Mouse (Mus musculus) adrenal gland, postnatal 10 days (tissue): ENCODE data around the gene Ppa2. TPM values are rescaled to one million over a fixed set of nuclear protein-coding genes. Genes with fewer than 3 reads are reported as not detected.

Source experiments
- DNase-seq: peaks from one replicate; pipeline ENCODE4 v3.0.0; 2021; ENCODE audit warnings: mixed read lengths
- total RNA-seq, 2 experiments: library from RNA; stranded (reverse); gene quantifications; 2 replicates each; pipeline ENCODE4 v1.2.3; 2021

Ppa2 gene
- total RNA-seq, 2 experiments from 2014 or later: 82.8 to 91.9 TPM

DNA sequence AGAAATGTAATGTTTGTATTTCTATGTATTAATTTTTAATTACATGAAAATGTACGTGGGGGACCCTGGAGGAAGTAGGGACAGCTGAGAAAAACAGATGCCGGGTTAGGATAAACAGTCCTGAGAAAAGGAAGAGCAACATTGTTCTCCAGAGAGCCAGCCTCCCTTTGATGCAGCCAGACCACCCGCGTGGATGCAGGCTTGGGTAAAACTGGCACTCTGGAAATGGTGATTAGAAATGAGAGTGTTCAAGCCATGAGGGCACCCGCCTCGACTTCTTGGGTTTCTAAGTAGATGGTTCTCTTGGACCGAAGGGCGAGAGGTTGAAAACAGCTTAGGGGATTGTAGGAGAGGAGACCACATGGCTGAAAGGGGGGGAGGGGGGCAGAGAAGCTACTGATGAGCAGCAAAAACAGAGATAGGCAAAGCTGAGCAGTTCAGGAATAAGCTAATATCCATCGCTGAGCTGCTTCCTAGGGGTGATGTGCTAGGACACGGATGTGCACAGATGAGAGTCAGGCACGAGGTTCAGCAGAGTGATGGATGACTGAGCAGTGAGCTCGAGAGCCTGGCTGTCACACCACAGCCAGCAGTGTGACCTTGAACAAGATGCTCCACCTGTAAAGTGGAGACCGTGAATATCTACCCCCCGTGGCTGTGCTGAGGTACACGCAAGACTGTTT lies 21.4 kb downstream of the Ppa2 start:
- DNase-seq: no peak

DNA sequence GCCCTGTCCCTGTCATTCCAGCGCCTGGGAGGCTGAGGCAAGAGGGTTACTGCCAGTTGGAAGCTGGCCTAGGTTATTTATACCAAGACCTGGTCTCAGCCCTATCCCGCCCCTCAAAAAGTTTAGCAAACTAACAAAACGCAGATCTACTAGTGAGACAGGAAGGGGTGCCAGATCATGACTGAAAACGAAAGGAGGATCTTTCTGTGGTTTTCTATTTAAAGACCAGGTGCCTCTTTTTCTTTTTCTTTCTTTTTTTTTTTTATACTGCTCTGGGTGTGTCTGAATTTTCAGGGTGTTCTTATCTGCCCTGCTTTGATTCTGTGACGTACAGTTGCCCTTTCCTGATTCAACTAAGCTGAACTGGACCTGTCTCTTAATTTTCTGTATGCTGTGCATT lies 22.4 kb downstream of the Ppa2 start:
- DNase-seq: no peak

DNA sequence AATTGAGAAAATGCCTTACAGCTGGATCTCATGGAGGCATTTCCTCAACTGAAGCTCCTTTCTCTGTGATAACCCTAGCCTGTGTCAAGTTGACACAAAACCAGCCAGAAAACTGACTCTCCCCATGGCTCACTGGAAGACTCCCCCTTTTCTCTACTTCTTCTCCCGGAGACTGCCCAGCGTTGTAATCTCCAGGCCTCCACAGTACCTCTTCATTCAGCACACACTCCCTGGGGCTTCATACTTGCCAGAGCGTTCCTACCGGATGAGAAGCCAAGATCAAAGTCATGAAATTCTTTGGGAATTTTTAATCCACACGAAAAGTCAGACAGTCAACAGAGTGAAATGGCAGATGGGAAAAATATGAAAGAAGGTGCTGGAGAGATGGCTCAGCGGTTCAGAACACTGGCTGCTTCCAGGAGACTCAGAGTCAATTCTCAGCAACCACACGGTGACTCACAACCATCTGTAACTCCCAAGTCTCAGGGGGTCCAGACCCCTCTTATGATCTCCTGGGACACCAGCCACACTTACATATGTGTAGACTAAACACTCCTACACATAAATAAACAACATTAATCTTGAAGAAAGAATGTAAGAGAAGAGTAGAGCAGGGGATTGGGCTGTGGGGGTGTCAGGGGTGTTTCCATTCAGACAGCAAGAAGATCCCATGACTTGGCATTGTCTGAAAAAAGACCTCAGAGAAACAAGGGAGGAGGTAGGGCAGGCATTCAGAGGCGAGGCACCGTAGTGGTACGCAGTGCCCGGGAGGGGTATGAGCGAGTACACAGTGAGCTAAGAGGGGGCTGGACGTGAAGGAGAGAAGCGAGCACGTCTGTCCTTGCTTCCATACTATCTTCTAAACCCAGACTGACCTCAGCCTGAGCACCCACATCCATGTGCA lies 23.6 kb downstream of the Ppa2 start:
- no peak for DNase-seq

DNA sequence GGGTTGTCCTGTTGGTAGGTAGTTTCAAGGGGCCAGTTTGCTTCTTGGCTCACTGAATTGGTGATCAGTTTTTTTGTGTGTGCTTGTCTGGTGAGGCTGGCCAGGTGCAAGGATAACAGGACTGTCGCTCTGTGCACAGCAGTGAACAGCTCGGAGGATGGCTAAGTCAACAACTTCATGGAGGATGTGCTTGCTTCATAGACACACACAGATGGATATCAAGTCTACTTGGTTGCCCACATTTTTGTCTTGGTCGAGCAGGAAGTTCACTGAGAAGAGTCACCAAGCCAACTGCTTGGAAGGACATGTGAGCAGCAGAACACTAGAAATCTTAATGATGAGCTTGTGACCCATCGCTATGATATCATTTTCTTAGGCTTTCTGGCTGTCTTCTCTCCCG lies 24.8 kb downstream of the Ppa2 start:
- no peak for DNase-seq

DNA sequence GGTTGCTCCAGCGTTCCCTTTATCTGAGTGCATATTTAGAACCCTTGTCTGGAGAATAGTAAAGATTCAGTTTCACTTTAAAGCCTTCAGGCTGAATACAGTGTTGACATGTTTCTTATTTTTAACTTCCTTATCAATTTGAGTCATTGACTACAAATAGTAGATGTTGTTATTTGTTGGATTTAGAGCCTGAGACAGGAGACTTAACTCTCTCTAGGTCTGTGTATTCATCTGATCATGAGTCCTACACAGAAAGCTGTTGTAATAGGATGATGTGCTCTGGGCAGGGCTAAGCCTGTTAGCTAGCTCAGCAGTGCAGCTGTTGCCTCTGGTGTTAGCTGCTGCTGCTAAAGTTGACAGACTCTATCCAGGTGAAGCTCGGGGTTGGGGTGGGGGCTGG lies 25.3 kb downstream of the Ppa2 start:
- no peak for DNase-seq

DNA sequence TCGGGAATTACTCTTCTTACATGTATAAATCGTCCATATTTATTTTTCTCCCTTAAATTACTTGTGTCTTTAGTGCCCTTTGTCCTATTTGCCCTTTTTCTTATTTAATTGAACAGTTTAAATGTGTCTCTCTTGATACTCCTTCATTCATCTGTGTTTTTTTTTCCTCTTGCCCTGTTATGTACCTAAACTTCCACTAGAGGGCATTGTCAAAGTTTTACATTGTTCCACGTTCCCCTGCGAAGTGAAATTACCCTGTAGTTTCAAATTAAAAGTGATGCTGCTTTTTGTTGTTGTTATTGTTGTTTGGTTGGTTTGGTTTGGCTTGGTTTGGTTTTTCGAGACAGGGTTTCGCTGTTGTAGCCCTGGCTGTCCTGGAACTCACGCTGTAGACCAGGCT lies 26.5 kb downstream of the Ppa2 start:
- DNase-seq: no peak

DNA sequence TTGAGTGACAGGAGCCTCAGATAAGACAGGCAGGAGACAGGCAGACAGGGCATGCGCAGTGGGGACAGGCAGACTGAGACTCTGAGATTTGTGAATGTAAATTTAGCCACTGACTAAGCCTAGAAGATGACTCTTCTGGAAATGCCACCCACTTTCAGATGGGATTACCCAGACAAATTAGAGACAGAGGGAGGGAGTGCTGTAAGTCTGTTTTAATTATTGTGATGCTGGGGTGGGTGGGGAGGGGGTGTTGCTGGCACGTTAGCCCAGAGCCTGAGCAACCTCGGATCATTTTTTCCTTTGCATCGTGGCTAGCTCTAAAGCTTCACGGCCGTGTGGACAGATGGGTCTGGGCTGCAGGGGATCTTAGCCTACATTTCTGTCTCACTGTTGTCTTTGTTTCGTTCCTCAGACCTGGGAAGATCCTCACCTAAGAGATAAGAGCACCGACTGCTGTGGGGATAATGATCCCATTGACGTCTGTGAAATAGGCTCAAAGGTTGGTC lies 29.0 kb downstream of the Ppa2 start:
- no peak for DNase-seq

DNA sequence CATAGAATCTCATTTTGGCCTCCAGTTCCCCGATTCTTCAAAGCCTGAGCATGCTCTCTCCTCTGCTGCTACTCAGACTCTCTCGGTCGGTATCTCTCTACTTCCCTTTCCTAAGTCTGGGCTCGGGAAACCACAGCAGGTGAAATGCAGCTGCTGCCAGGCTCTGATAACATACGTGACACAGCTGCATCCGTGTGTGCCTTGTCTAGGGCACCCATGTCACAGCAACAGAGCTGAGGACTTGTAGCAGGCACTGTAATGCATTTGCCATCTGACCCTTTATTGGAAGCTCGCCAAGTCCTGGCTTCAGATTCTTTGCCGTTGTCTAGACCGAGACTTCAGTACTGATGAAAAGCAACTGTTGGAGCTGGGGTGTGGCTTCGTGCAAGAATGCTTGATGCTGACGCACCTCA lies 29.5 kb downstream of the Ppa2 start:
- peak; percentile 30 for DNase-seq

DNA sequence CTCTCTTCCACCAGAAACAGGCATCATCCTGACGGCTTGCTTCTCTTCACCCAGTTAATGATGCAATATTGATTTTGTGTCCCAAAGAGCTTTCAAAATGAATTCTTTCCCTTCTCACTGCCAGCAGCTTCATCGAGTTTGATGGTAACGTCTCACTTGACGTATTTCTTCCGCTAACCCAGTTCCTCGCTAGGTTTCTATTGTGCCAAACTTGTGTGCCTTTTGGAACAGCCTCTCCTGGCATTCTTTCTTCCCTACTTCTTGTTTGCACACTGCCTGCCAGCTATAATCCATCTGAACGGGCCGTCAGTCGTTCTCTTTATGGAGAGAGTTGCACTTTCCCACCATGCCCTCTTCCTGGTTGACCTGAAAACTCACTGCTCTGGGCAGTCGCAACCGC lies 31.2 kb downstream of the Ppa2 start:
- no peak for DNase-seq

DNA sequence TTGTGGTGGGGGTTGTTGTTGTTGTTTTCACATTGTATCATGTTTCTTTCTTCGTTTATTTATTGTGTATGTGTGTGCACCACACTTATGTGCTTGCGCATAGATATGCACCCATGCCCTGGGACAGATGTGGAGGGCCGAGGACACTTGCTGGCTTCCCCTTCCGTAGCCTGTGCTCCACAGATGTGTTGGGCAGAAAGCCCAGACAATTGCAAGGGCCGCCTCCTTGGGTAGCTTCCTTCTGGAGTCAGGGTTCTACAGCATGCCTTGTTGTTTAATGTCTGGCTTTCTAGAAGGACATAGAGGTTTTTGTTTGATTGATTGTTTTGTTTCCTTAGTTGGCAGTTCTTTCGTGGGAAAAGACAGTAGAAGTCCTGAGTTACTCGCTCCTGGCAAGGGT lies 37.6 kb downstream of the Ppa2 start:
- peak; percentile 16 for DNase-seq

DNA sequence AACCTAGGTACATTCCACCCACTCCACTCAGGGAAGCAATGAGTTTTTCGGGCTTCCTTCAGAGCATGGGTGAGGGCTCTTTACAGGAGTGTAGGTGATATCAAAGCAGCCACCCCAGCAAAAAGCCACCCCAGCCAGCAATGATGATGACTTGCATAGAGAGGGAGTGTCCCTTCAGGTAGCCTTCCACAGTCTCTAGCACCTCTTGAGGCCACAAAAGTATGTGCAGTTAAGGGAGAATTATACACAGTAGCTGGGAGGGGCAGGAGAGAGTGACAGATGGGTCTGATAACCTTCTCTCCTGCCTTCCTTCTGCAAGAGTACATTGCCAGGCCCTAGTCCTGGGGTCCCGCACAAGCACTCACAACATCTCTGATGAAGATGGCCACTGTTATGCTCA lies 38.9 kb downstream of the Ppa2 start:
- DNase-seq: no peak

DNA sequence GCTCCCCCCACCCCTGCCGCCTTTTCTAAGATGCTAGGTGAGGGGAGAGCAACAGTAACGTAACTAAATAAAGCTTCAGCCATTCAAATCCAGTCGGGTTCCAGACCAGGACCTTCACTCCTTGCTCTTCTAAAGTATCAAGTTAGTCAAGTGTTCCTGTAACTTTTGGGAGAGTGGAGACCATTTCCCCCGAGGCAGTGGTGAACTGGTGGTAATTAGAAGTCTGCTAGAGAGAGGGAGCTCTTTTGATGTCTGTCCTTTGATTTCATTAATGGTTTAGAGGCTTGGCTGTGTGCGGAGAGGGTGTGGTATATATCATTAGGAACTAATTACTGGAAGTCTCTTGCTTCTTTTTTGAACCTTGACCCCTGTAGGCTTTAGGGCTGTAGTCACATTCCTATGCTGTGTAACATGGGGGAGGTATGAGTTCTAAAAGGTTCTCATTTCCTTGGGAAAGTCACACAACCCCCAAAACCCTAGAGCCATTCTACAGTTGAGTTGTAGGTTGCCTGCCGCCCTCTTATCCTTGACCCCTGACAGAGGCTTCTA lies 47.6 kb downstream of the Ppa2 start:
- DNase-seq: no peak

DNA sequence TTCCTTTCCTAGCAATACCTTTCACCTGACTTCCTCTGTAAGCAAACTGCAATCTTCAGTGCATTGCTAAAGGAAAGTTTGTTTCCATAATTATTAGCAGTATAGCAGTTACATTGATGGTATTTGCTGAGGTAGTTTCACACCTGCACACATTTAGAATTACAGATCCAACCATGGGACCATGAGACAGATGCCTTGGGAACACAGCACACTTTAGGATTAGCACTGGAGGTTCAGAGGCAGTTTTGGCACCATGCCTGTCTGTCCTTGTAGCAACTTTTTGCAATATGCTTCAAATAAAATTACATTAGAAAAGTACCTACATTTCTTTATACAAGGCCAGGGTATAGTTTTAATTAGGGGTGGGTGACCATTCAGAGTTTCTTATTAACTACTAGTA lies 48.1 kb downstream of the Ppa2 start:
- no peak for DNase-seq

DNA sequence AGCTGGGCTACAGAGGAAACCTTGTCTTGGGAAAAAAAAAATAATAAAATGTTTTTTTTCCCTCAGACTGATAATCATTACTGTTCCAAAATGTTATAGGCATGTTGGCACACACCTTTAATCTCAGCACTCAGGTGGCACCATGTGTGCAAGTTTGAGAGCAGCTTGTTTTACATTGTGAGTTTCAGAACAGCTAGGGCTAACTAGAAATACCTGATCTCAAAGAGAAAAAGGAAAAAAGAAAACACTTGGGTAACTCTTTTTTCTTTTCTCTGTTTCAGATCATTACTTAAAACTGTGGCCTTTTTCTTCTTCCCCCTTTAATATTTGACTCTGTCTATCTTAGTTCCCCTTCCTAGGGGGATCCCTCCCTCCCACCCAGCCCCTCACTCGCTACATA lies 51.5 kb downstream of the Ppa2 start:
- no peak for DNase-seq

DNA sequence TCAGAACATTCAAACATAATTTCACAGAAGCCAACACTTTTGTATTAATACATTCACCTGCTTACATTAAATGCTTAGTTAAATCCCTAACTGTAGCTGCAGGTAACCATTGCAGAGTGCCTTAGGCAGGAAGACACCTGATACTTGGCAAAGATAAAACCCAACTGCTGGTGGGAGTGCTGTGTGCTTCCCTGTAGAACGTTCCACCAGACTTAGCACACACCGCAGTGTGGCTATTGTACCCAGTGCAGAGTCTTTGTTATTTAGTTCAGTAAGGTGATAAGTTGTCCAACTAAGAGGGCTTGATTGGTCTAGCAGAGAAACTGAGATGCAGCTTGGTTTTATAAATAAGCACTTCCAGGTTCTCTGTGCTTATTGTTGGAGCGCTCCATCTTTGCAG lies 54.2 kb downstream of the Ppa2 start:
- no peak for DNase-seq

DNA sequence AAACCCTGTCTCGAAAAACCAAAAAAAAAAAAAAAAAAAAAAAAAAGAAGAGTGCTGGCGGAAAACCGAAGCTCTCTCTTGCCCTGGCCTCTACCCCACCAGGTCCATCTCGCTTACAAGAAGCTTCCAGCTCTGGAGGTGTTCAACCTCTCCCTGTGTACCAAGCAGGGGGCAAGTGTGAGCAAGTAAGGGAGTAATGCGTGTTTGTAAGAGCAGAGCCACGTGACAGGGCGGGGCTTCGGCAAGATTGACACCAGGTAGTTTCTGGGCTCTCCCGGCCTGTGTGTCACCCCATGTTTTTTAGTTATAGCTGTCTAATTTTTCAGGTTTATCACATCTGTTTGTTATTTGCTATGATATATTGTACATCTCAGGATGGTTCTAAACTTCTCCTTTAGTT lies 56.2 kb downstream of the Ppa2 start:
- DNase-seq: no peak

DNA sequence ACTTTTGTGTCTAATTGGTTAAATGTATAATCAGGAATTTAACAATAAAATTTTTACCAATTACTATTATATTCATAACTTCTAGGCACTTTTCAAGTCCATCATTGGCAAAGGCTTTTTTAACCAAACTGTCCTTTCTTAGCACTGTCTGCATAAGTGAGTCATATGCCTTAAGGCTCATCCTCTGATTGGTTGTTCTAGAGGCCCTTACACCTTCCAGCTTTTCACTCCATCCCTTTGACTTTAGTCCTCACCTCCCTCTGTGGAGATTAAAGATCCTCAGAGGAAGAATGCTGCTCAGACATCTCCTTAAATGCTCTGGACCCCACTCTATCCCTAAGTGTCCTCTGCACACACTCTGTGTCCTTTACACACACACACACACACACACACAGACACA lies 68.3 kb downstream of the Ppa2 start:
- DNase-seq: no peak

DNA sequence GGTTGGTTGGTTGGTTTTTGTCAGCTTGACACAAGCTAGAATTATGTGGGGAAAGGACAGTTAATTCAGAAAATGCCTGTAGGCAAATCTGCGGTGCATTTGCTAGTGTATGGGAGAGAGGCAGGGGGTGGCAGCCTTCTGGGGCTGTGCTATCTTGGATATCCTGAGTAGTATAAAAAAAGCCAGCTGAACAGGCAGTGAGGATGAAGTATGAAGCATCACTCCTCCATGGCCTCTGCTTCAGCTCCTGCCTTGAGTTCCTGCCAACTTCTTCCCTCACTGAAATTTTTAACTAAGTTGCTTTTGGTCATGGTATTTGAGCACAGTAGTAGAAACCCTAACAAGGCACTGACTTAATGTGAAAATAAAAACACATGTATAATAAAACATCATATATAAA lies 70.1 kb downstream of the Ppa2 start:
- DNase-seq: no peak

DNA sequence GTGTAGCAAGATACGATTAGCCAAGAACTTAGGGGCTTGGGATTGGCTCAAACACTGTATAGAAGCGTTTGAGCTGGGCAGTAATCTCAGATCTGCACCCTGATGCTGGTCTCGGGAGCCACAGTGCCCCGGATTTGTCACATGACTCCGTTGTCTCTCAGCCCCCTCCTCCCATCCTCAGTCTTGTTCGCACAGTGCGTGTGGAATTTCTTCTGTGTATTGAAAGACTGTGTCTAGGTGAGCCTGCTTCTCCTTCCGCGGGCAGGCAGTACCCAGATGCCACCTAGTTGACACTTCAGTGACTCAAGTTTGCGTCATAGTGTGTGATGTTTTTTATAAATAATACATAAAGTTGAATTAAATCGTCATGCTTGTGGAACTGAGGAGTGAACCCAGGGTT lies 71.6 kb downstream of the Ppa2 start:
- DNase-seq: no peak

DNA sequence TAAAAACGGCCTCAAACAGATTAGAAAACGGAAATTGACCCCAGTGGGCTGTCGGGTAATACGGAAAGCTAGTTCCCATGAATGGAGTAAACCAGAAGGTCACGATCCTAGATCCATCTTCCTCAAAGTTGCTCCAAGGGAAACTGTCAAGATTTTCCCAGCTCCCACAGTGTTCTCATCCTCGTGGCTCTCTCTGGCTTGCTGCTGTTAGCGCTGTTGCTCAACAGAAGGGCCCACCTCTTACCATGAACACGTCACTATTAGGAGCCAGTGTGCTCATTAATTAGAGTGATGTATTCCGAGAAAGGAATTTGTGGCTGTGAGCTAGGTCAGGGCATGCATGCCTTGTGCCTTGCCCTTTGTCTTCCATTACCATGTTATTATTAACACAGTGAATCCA lies 72.2 kb downstream of the Ppa2 start:
- DNase-seq: no peak

DNA sequence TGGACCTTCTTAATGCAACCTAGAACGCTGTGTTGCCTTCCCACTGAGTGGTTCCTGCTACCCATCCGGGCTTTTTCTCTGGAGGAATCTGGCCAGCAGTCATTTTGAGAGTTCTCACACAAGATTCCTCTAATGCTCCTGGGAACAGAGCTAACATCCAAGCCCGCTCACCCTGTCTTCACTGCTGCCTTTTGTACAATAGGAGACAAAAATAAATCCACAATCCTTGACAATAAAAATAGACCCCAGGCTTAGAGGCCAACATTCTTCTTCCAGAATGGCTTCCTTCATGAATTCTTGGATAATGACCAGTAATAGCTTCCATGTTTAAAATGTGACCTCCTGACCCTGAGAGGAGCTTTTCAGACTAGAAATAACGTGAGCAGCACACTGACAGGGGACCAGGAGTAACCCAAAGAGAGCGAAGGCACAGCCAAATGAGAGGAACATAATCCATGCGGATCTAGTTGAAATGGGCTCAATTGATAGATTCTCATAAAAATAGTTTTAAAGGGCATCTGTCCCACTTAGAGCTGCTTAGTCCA lies 74.3 kb downstream of the Ppa2 start:
- no peak for DNase-seq

DNA sequence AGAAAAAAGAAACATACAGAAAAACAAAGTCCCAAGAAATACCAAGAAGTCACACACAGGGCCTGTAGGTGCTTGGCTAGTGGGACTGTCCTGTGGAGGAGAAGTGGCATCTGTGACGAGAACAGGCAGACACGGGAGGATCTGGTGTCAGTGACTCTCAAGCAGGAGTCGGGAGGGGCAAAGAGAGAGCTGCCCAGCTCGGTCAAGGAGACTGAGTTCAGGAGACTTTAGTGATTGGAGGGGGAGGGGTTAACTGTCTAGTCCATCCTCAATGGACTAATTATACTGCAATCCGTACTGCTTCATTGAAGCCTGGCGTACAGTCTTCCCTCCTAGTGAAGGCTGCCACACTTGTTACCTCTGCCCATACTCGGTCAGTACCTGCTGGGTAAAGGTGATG lies 77.4 kb downstream of the Ppa2 start:
- no peak for DNase-seq

DNA sequence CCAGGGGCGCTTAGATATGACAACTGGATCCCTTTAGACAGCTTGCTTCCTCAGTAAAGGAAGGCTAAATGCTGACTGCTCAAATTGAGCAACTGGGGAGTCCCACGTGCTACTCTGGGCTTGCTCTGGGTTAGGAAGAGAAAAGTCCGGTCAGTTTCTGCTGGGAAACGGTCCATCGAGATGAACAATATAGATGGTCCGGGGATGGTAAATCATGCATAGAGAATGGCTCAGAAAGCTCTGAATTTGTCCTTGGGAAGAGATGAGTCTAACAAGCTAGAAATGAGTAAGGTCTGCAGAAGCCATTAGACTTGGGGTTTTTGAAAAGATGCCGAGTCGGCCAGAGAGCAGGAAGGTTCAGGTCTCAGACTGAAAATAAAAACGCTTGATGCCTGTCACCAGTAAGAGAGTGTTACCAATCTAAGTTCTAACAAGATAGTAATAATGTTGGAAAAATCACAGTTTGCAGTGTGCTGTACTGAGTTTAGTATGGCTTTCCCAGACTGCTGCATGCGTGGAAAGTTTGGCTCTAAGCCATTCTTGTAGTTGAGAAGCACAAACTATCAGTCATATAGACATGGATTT lies 80.0 kb downstream of the Ppa2 start:
- DNase-seq: no peak
